Mouse (Mus musculus): ENCODE data around the gene Olfr703.

Gene Olfr703

DNA sequence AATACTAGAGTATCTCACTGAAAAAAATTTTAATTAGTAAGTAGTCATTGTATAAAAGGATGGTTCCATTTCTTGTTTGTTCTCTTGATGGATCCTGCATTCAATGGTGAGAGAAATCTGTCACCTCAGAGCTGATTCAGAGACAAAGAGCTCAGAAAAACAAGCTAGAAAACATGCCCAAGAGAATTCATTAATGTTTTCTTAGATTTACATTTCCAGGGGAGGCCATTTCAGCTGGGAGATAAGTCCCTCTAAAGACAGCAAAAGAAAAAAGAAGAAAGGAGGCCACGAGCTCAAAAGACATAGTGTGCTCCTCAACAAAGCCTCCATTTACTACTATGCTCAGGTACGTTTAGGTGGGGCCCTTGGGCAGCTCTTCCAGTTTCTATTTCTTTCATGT is at the start of gene Olfr703:
TSS of gene Olfr703 (plus strand) at position 301 of the 400 bp plus-strand sequence.
- DNase-seq = no peak

DNA sequence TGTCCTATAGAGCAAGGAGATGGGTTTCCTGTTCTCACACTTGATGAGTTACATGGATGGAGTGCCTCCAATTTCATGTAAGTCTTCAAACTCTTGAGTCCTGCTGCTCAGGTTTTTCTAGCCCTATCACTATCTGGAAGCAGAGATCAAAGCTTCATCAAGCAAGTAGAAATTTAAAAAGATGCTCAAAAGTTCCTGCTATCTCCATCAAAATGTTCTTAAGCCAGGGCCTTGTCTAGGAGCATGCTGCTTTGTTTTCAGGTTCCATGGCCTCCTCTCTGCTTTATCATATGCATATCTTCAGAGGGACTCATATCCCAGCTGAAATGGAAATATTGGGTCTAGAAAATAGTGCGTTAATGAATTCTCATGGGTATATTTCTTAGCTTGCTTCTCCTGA is 34.4 kb upstream of the Olfr703 start, which contains the start of gene Olfr700:
TSS of gene Olfr700 (minus strand) at position 101 of the 400 bp plus-strand sequence.
- no peak for DNase-seq

DNA sequence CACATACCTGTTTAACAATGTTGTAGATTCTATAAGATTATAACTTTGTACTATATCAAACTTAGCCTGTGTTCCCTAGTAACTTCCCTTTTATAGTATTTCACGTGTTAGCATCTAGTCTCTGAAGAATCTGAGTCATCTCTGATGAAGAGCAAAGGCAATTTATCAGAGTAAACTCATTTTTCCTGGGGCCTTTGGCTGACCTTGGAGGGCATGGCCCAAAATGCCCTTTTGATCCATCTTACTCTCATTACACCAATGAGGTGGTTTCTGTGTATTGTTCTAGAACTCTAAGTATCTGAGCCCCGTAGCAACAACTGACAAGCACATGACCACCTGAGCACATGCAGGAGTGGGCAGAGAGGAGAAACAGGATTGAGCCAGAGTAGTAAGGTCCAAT is 29.3 kb upstream of the Olfr703 start, which contains the start of gene Olfr701:
TSS of gene Olfr701 (plus strand) at position 301 of the 400 bp plus-strand sequence.
- no peak for DNase-seq

DNA sequence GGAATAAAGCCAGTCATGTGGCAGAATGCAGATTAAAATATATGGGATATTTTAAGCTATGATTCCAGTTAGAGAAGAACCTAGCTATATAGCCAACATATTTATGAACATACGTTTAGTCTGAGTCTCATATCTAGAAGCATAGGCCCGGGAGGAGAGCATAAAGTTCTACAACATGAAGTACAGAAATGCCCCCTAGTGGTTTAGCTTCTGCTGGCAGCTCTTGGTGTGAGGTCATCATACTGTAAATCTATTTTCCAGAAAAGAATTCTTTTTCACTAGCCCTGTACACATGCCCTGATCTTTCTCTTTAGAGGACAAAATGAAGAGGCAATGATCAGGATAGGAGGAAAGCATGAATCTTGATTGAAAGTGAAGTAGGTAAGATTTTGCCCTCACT is 27.4 kb upstream of the Olfr703 start:
- DNase-seq = no peak

DNA sequence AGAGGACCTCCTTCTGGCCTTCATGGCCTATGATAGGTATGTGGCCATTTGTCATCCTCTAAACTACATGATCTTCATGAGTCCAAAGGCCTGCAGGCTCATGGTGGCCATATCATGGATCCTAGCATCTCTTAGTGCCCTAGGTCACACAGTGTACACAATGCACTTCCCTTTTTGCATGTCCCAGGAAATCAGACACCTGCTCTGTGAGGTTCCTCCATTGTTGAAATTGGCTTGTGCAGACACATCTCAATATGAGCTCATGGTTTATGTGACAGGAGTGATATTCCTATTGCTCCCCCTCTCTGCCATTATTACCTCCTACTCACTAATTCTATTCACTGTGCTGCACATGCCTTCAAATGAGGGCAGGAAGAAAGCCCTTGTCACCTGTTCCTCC is 24.7 kb upstream of the Olfr703 start:
- DNase-seq = no peak

DNA sequence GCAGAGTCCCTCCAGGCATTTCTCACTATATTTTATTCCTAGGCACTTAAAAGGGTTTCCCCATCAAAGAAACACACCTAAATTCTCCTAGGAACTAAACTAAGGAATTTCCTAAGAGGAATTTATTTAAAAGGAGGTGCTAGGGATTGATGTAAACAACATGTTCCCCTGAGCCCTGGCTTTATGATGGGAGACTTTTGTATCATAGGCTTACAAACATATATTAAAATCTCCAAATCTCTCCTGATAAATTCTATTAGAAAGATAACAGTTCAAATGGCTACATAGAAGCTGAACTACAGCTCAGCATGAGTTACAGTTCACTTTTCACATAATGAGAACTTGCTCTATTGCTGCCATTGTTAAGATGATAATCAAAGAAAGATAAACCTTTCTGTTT is 9.4 kb upstream of the Olfr703 start, which contains the start of gene Olfr702:
TSS of gene Olfr702 (minus strand) at position 101 of the 400 bp plus-strand sequence.
- DNase-seq = no peak

DNA sequence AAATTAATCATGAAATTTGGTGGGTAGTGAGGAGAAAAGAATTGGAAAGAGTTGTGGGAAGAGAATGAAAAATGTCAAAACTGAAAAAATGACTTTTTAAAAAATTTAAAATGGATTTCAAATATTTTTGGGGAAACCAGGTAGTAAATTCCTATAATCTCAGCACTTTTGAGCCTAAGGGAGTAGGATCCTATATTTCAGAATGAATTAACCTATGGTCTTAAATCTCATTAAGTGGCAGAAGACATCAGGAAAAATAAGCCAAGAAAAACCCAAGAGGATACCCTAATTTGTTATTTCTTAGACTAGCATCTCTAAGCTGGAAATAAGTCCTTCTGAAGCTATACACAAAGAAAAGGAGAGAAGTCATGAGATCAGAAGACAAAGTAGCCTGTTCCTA is 19.7 kb downstream of the Olfr703 start, which contains the start of gene Olfr704:
TSS of gene Olfr704 (plus strand) at position 301 of the 400 bp plus-strand sequence.
- no peak for DNase-seq

DNA sequence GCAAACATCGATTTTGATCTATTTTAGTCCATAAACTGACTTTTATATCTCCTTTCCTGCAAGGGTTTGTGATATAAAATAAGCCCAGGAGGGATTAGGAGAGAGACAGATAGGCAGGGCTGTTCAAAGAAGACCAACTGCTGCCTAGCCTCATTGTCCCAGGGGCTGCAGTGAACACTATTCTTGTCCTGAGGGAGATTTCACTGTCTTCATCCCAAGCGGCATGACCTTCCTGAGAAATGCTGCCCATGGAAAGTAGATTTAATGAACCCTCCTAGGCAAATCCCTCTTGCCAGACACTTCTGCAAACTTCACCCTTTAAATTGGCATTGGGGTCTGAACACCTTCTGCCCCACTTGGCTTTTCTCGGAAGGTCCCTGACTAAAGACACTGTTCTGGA is 33.6 kb downstream of the Olfr703 start, which contains the start of gene Olfr705:
TSS of gene Olfr705 (minus strand) at position 101 of the 400 bp plus-strand sequence.
- no peak for DNase-seq

DNA sequence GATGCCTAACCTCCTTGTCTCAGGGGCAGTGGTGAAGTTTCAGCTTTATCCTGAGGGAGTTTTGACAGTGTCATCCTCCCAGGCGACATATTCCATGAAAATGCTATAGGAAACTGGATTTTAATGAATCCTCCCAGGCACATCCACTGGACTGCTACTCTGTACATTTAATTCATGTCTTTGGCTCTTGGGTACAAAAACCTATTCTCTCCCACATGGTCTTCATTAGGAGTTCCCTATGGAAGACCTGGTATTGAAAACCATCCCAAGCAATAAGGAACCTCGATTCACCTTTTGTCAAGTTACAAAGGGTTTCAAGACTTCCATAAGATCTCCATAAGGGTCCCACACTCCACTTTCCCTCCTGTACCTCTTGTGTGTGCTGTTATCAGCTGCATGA is 44.9 kb downstream of the Olfr703 start, which contains the start of gene Olfr706:
TSS of gene Olfr706 (minus strand) at position 101 of the 400 bp plus-strand sequence.
- no peak for DNase-seq
